Mouse (Mus musculus) megakaryocyte, embryonic 14.5 days (primary cell): ENCODE data around the gene Ccdc102a. TPM values are rescaled to one million over a fixed set of nuclear protein-coding genes. Genes with fewer than 3 reads are reported as not detected.
"Not testable (repeated sequence)": the region's sequence is repeated elsewhere in the genome, so short reads cannot be mapped to it uniquely, and the experiment has no call there.

Source experiments
- H3K27me3 ChIP-seq: replicated peaks from 2 replicates; pipeline ENCODE3; 2012; ENCODE audit warnings: inconsistent platforms
- H3K36me3 ChIP-seq: replicated peaks from 2 replicates; pipeline ENCODE3; 2012; ENCODE audit warnings: low read length, inconsistent platforms, mixed read lengths
- H3K4me1 ChIP-seq: 2 replicates; pipeline ENCODE4 v1.6.1; 2012; ENCODE audit warnings: inconsistent platforms
- H3K4me3 ChIP-seq: replicated peaks from 2 replicates; pipeline ENCODE3; 2012; ENCODE audit warnings: moderate library complexity, mild to moderate bottlenecking, inconsistent platforms
- H3K9me3 ChIP-seq: 2 replicates; pipeline ENCODE4 v1.6.1; 2012; ENCODE audit warnings: inconsistent platforms
- FLI1 ChIP-seq: IDR thresholded peaks from 2 replicates; pipeline ENCODE4 v1.6.1; 2012; ENCODE audit warnings: low read length, inconsistent platforms, mixed read lengths
- GATA1 ChIP-seq: IDR thresholded peaks from 3 replicates; pipeline ENCODE4 v1.6.1; 2012; ENCODE audit warnings: mixed read lengths, low read length, inconsistent platforms, borderline replicate concordance
- polyA plus RNA-seq: library from polyadenylated mRNA; stranded (reverse); fragments of >175 nt; gene quantifications from 2 replicates; pipeline ENCODE4 v1.2.3, GENCODE M21; 2012; ENCODE audit warnings: low replicate concordance; ENCODE audit not compliant: insufficient read depth

The Ccdc102a gene
- polyA plus RNA-seq, 1 experiment: 1.4 TPM

DNA sequence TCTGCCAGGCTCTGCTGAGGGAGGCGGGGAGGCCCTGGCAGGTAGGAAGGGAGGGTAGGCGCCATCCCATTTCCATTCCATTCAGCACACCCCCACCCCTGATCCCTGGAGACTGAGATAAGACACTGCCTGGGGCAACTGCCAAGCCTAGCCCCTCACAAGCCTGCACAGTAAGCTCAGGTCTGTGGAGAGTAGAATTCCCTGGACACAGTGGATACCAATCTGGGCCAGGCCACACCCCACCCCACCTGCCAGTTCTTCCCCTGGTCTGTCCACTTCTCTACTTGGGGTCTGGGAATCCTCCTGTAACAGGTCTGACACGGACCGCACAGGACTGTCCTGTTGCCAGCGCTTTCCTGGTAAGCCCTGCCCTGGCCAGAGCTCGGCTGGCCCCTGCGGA is 48.8 kb downstream of the Ccdc102a start:
- Histone ChIP-seq H3K9me3 (no peaks in the 10 kb centered on the region), H3K27me3 (peaks cover 67% of the 10 kb centered on the region), H3K4me1 (peaks cover 26% of the 10 kb centered on the region), H3K4me3 (no peak overlapping the region), H3K36me3 (peaks cover 33% of the 10 kb centered on the region)
- TF ChIP-seq GATA1 (no peak), FLI1 (no peak)

DNA sequence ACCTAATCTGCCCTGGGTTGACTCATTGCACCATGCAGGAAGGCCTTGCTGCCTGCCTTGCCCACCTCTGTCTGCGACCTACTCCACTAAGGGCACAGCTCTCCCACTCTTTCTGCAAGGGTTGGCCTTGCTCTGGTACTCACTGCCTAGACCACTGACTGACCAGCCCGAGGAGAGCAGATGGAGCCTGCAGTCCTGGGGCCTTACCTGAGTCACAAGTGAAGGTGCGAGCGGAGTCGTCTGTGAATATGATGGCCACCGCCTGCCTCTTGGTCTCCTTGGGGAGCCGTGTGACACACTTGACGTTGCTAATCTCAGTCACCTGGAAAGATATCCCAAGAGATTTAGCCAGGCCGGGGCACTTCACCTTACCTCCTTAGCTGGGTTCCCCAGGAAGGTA is 51.0 kb downstream of the Ccdc102a start:
- Histone ChIP-seq H3K36me3 (peaks cover 51% of the 10 kb centered on the region), H3K4me1 (peaks cover 33% of the 10 kb centered on the region), H3K27me3 (peaks cover 50% of the 10 kb centered on the region), H3K4me3 (no peak overlapping the region), H3K9me3 (no peaks in the 10 kb centered on the region)
- no peak for TF ChIP-seq FLI1
- no peak for TF ChIP-seq GATA1

DNA sequence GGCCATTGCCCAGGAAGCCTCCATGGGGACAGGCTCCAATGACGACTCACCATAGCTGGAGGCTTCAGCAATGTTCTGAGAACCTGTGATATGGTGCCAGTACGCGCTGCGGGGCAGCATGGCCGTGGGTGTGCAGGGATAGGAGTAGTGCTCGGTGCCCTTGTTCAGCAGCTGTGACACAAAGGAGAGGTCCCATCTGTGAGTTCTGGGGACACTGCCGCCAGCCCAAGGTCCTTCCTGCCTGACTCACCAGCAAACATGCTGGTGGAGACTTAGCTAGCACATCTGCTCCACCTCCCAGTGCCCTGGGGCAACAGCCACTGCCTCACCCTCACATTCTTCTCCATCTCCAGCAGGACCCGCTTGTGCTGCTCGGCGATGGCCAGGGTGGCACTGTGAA is 52.6 kb downstream of the Ccdc102a start:
- Histone ChIP-seq H3K4me1 (peaks cover 25% of the 10 kb centered on the region), H3K36me3 (peaks cover 67% of the 10 kb centered on the region)

DNA sequence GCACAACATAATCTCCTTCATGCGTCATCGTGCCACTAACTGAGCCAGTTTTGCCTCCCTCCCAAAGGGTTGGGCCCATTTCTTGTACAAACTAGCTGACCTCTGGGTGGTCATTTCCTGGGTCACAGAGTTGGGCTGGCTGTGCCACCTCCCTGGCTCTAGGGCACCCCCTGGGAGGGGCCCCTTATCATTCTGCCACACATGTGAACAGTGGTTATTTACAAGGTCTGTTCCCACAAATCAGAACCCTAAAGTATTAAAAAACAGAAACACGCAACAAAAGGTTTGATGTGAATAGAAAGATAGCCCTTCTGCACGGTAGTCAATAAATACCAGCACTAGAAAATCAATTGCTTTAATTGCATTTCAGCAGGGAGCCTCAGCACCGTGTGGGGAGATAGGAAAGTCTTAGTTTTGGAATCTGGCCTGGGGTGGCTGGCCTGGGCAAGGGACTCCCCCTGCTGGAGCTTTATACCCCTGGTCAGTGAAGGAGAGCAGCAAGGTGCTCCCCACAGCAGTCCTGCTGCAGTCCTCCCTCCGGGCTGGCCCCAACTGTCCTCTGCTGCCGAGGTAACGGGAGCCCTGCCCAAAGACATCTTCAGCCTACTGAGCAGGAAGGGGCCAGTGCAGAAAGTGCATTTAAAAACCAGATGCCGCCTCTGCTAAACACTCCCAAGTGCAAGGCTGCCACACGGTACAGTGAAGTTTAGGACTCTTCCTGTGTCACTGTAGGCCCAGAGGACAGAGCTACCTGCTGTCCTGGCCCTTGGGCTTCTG is 53.8 kb downstream of the Ccdc102a start:
- H3K9me3 ChIP-seq: no peaks in the 10 kb centered on the region
- H3K4me3 ChIP-seq: no peak overlapping the region
- H3K27me3 ChIP-seq: peaks cover 21% of the 10 kb centered on the region
- peaks cover 28% of the 10 kb centered on the region for H3K4me1 ChIP-seq
- no peak for TF ChIP-seq GATA1
- no peak for TF ChIP-seq FLI1
- H3K36me3 ChIP-seq: peaks cover 79% of the 10 kb centered on the region

More for the DNA sequence above, 52.6 kb downstream of the Ccdc102a start:
- Histone ChIP-seq H3K27me3 (peaks cover 33% of the 10 kb centered on the region), H3K4me3 (no peak overlapping the region), H3K9me3 (no peaks in the 10 kb centered on the region)
- TF ChIP-seq FLI1 (no peak), GATA1 (no peak)

DNA sequence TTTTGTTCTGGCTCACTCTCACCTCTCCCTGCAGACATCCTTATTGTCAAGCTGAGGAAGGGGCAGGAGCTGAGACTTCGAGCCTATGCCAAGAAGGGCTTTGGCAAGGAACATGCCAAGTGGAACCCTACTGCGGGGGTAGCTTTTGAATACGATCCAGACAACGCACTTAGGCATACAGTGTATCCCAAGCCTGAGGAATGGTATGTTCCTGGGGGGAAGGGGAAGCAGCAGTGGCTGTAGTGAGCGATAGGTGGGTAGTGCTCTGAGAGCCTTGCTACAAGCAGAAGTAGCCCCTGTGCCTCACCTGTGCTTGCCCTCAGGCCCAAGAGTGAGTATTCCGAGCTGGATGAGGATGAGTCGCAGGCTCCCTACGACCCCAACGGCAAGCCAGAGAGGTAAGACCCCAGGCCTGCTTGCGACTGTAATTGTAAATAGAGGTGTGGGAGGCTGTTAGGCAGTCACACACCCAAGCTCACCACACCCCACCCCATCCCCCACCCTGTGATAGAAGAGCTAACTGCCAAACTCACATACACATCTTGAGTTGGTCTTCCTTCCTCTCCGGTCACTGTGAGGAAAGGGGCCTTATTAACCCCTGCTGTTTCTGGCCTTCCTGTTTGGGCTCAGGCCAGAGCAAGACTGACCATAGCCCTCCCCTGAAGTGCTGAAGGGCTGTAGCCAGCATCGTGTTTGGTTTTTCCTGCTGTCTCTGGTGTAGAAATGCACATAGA is 55.2 kb downstream of the Ccdc102a start:
- H3K27me3 ChIP-seq: peaks cover 7% of the 10 kb centered on the region
- H3K4me1 ChIP-seq: peaks cover 38% of the 10 kb centered on the region
- H3K36me3 ChIP-seq: peaks cover 81% of the 10 kb centered on the region
- no peaks in the 10 kb centered on the region for H3K9me3 ChIP-seq
- no peak overlapping the region for H3K4me3 ChIP-seq
- TF ChIP-seq FLI1: no peak
- TF ChIP-seq GATA1: no peak

DNA sequence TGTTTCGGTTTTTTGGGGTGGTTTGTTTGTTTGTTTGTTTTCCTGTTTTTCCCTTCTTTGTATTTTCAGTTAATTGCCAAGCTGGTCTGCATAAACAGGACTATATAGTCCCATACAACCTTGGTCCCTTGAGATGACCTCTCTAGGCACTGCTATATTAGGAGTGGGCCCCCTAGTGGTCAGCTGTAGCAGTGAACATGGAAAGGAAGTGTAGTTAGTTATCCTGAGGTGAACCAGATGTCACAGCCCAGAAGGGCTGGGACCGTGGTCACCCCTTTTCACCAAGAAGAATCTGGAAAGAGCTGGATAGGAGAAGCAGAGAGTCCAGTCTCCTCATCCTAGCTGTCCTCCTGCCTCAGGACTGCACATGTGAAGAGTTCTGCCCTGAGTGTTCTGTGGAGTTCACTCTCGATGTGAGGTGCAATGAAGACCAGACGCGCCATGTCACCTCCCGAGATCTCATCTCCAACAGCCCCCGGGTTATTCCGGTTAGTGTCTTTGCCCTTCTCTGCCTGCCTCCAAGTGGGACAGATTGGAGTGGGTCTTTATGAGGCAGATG is 56.5 kb downstream of the Ccdc102a start:
- TF ChIP-seq GATA1 (no peak), FLI1 (no peak)

DNA sequence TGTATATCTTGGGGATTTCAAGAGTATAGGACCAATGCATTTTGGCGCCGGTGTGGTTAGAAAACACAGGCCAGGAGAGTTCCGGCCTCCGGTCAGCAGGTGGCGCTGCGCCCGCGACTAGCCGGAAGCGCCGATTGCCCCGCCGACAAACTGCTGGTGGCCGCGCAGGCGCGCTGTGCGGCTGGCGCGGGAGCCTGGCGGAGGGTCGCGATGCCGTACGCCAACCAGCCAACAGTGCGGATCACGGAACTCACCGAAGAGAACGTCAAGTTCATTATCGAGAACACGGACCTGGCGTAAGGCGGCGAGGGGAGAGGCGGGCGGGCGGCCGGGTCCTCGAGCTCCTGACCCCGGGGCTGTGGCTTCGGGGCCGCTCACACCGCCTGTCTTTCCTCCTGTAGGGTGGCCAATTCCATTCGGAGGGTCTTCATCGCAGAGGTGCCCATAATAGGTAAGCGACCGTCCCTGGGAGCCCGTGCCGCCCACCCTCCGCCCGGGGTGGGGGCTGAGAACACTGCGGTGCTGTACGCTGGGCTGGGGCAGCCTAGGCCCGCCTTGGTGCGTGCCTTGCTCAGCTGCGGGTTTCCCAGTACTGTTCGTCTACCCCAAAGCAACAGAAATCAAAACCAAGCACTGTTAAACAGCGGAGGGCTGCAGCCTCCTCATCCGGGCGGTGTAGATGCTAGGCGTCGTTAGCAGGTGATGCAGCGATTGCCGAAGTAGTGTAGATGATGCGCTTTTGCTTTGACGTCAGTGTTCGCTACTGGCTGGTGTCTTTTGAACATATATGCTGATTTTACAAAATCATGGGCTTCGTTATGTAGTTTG is 60.3 kb downstream of the Ccdc102a start, which contains the start of gene Polr2c:
Polr2c (plus strand) TSS at position 105 of the 828 bp plus-strand sequence.
- Histone ChIP-seq H3K36me3 (peaks cover 67% of the 10 kb centered on the region), H3K4me1 (peaks cover 33% of the 10 kb centered on the region), H3K9me3 (no peaks in the 10 kb centered on the region), H3K4me3 (peak within 1 kb of the TSS; percentile 99), H3K27me3 (no peaks in the 10 kb centered on the region)
- no peak for TF ChIP-seq FLI1
- TF ChIP-seq GATA1: no peak

More for the DNA sequence above, 56.5 kb downstream of the Ccdc102a start:
- H3K9me3 ChIP-seq: no peaks in the 10 kb centered on the region
- peaks cover 1% of the 10 kb centered on the region for H3K27me3 ChIP-seq
- peaks cover 42% of the 10 kb centered on the region for H3K4me1 ChIP-seq
- no peak overlapping the region for H3K4me3 ChIP-seq
- peaks cover 70% of the 10 kb centered on the region for H3K36me3 ChIP-seq

DNA sequence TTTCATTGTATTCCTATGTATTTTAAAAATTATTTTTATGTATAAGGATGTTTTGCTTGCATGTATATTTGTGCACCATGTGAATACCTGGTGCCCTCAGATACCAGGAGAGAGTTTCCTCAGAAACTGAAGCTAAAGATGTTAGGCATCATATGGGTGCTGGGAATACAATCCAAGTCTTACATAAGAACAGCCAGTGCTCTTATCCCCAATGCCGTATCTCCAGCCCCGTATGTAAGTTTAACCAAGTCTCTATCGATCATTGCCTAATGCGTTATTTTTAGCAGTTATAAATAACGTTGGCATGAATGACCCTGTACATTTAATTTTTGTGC is 60.9 kb downstream of the Ccdc102a start:
- Histone ChIP-seq H3K4me3 (peak overlapping the region; percentile 99), H3K36me3 (peaks cover 67% of the 10 kb centered on the region), H3K4me1 (peaks cover 30% of the 10 kb centered on the region), H3K27me3 (no peaks in the 10 kb centered on the region), H3K9me3 (no peaks in the 10 kb centered on the region)
- TF ChIP-seq FLI1 (no peak), GATA1 (no peak)

DNA sequence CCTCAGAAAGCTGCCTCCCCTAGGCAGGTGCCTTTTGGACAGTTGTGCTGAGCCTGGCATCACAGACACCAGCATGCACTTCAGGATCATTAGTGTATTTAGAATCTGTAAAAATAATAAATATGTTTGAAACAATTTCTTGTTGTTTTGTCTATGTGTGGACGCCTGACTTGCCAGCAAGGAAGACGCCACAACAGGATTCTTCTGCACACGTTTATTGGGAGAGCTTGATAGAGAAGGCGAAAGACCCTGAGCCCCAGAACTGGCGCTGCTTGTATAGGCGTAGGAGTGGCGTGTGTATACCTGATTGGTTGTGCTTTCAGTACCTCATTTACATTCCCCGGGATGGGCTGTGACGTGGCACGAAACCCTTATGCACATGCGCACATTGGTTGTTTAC is 63.1 kb downstream of the Ccdc102a start:
- peaks cover 67% of the 10 kb centered on the region for H3K36me3 ChIP-seq
- H3K27me3 ChIP-seq: not testable (repeated sequence)

More for the DNA sequence above, 63.1 kb downstream of the Ccdc102a start:
- not testable (repeated sequence) for H3K9me3 ChIP-seq, H3K4me3 ChIP-seq
- H3K4me1 ChIP-seq: peaks cover 21% of the 10 kb centered on the region

Other genes starting within 250 kb of the Ccdc102a start
- gene Pllp, start 221.8 kb downstream of the Ccdc102a start, polyA plus RNA-seq: not detected in 2 replicates
- 0.30 TPM in 1 of 2 replicates, not detected in the other for gene Ccl22, start 172.5 kb downstream of the Ccdc102a start, polyA plus RNA-seq
- gene Cx3cl1, start 146.1 kb downstream of the Ccdc102a start, polyA plus RNA-seq: 0.44 TPM in 1 of 2 replicates, not detected in the other
- not detected in 2 replicates for gene Ccl17, start 107.6 kb downstream of the Ccdc102a start, polyA plus RNA-seq
- 62.7 and 175 TPM in 2 replicates for gene Coq9, start 79.8 kb downstream of the Ccdc102a start, polyA plus RNA-seq
- gene Ciapin1, start 79.7 kb downstream of the Ccdc102a start, polyA plus RNA-seq: 404 and 666 TPM in 2 replicates
- gene Polr2c, start 60.6 kb downstream of the Ccdc102a start, polyA plus RNA-seq: 15.3 and 21.3 TPM in 2 replicates
- gene Dok4, start 41.8 kb downstream of the Ccdc102a start, polyA plus RNA-seq: 0.81 and 1.1 TPM in 2 replicates
- gene Adgrg5, start 5.6 kb upstream of the Ccdc102a start, polyA plus RNA-seq: 1.2 and 1.8 TPM in 2 replicates
- 388 and 1,147 TPM in 2 replicates for gene Adgrg1, start 56.7 kb upstream of the Ccdc102a start, polyA plus RNA-seq
- gene Adgrg3, start 99.6 kb upstream of the Ccdc102a start, polyA plus RNA-seq: 111 and 126 TPM in 2 replicates
- 0.51 TPM in 1 of 2 replicates, not detected in the other for gene Drc7, start 137.0 kb upstream of the Ccdc102a start, polyA plus RNA-seq
- gene Katnb1, start 163.1 kb upstream of the Ccdc102a start, polyA plus RNA-seq: 17.2 and 46.5 TPM in 2 replicates